Mouse (Mus musculus): ENCODE results near the gene Kmo.

GRCm38 (mm10) chr1:175691686-175692245 lies 71.6 kb downstream of the Kmo start:
- TF ChIP-seq POLR2A (IDR thresholded peaks at IDR 0.05; ENCODE audit: borderline replicate concordance, control insufficient read depth, low read depth, low read length) (no peak), CTCF (IDR thresholded peaks at IDR 0.05; ENCODE audit: control insufficient read depth, insufficient read depth, low read length) (no peak)
